ENCODE assay signal across 32 mouse cellular contexts in genomic region chr9:54335582-54335981, GRCm38 (mm10). TPM values are rescaled to one million over a fixed set of nuclear protein-coding genes. Genes with fewer than 3 reads are reported as not detected.
DNase-seq lines count a peak whose midpoint lies in the region; ATAC-seq lines count a peak whose summit lies in the region.
"Had no signal": no experiment of that assay in that cellular context is flagged by ENCODE, and none has a peak within 500 bp of the region (broad histone marks: within the 10 kb centered on the region; RNA-seq: fewer than 3 reads in every experiment).

No protein-coding gene starts in this region.

- H3K36me3 ChIP-seq in forebrain, embryonic 10.5 days (replicated peaks) = no peaks in the 10 kb centered on the region
- no peaks in the 10 kb centered on the region for H3K36me3 ChIP-seq in forebrain, embryonic 15.5 days
- no peaks in the 10 kb centered on the region for H3K36me3 ChIP-seq in midbrain, embryonic 10.5 days
- no peaks in the 10 kb centered on the region for H3K36me3 ChIP-seq in midbrain, embryonic 14.5 days (ENCODE audit: control insufficient read depth, insufficient read depth, low read length)
- H3K36me3 ChIP-seq in forebrain, embryonic 14.5 days (ENCODE audit: control insufficient read depth, insufficient read depth, low read length) = no peaks in the 10 kb centered on the region
- H3K36me3 ChIP-seq: heart, embryonic 12.5 days; limb, embryonic 12.5 days; liver, embryonic 15.5 days had no signal

- no peak overlapping the region for H3K4me2 ChIP-seq in forebrain, embryonic 15.5 days (replicated peaks)
- H3K4me2 ChIP-seq in midbrain, embryonic 14.5 days (ENCODE audit: low read length) = no peak overlapping the region
- no peak overlapping the region for H3K4me2 ChIP-seq in forebrain, embryonic 14.5 days (ENCODE audit: low read length)
- H3K4me2 ChIP-seq: heart, embryonic 12.5 days; hindbrain, embryonic 14.5 days; limb, embryonic 12.5 days; liver, embryonic 15.5 days; lung, embryonic 14.5 days had no signal

- ATAC-seq in forebrain, embryonic 15.5 days (replicated peaks) = no peak
- ATAC-seq in midbrain, embryonic 14.5 days (ENCODE audit: low FRiP score, low TSS enrichment) = no peak
- ATAC-seq in forebrain, embryonic 14.5 days = peak; percentile 34; the same call in 1 of the 2 replicates
- ATAC-seq: intestine, postnatal 0 days; Patski had no signal

- no peak overlapping the region for H3K4me3 ChIP-seq in forebrain, embryonic 10.5 days
- no peak overlapping the region for H3K4me3 ChIP-seq in forebrain, embryonic 15.5 days
- no peak overlapping the region for H3K4me3 ChIP-seq in midbrain, embryonic 10.5 days
- H3K4me3 ChIP-seq in midbrain, embryonic 14.5 days (replicated peaks; ENCODE audit: low read depth, low read length) = no peak overlapping the region
- no peak overlapping the region for H3K4me3 ChIP-seq in forebrain, embryonic 14.5 days (ENCODE audit: low read depth, low read length)
- H3K4me3 ChIP-seq: gastrocnemius, adult 2 months; heart, adult 2 months; heart, embryonic 12.5 days; limb, embryonic 12.5 days; liver, embryonic 15.5 days had no signal

- no peaks in the 10 kb centered on the region for H3K9me3 ChIP-seq in forebrain, embryonic 10.5 days
- H3K9me3 ChIP-seq in forebrain, embryonic 15.5 days = no peaks in the 10 kb centered on the region
- no peaks in the 10 kb centered on the region for H3K9me3 ChIP-seq in midbrain, embryonic 10.5 days (replicated peaks)
- no peaks in the 10 kb centered on the region for H3K9me3 ChIP-seq in midbrain, embryonic 14.5 days (ENCODE audit: control insufficient read depth, low read length)
- no peaks in the 10 kb centered on the region for H3K9me3 ChIP-seq in forebrain, embryonic 14.5 days (replicated peaks; ENCODE audit: control insufficient read depth, low read length)
- H3K9me3 ChIP-seq: heart, embryonic 12.5 days; limb, embryonic 12.5 days; liver, embryonic 15.5 days had no signal

- H3K9ac ChIP-seq in forebrain, embryonic 15.5 days (replicated peaks) = no peak overlapping the region
- H3K9ac ChIP-seq in midbrain, embryonic 14.5 days (replicated peaks; ENCODE audit: low read length) = no peak overlapping the region
- H3K9ac ChIP-seq in forebrain, embryonic 14.5 days (ENCODE audit: low read length) = no peak overlapping the region
- H3K9ac ChIP-seq: heart, embryonic 12.5 days; hindbrain, embryonic 14.5 days; limb, embryonic 12.5 days; liver, embryonic 15.5 days; lung, embryonic 14.5 days had no signal

- WGBS in forebrain, embryonic 10.5 days = 29% methylated on average over 12 of the region's 12 CpGs
- 10% methylated on average over 12 of the region's 12 CpGs for WGBS in forebrain, embryonic 15.5 days
- 78% methylated on average over 12 of the region's 12 CpGs for WGBS in midbrain, embryonic 10.5 days
- 69% methylated on average over 12 of the region's 12 CpGs for WGBS in midbrain, embryonic 14.5 days
- 6% methylated on average over 12 of the region's 12 CpGs for WGBS in forebrain, embryonic 14.5 days

- peak; percentile 37 for DNase-seq in forebrain, embryonic 10.5 days (ENCODE audit: extremely low spot score, low spot score)
- no peak for DNase-seq in midbrain, embryonic 10.5 days (ENCODE audit: low spot score)
- DNase-seq in midbrain, embryonic 14.5 days = no peak
- no peak for DNase-seq in forebrain, embryonic 14.5 days (ENCODE audit: low spot score)
- DNase-seq in left cerebral cortex, postnatal 10 days (ENCODE audit: extremely low spot score in 1 of 2, low spot score in 2 of 2) = no peak
- DNase-seq in right cerebral cortex, postnatal 14 days = no peak
- DNase-seq: adrenal gland, postnatal 14 days; cerebellum, adult 11-12 months; cerebellum, adult 9-11 months; gastrocnemius, adult 2 months; gastrocnemius, postnatal 36 days; heart, adult 2 months; kidney, adult 9 months; kidney, postnatal 25 days; lung, embryonic 14.5 days; spleen, adult 18-20 months; thymus, adult 18-20 months; thymus, postnatal 25 days had no signal

- peak overlapping the region; percentile 74 for H3K27ac ChIP-seq in forebrain, embryonic 10.5 days
- no peak overlapping the region for H3K27ac ChIP-seq in forebrain, embryonic 15.5 days (replicated peaks)
- peak overlapping the region; percentile 25; the same call in 1 of the 2 replicates for H3K27ac ChIP-seq in midbrain, embryonic 10.5 days (replicated peaks)
- no peak overlapping the region for H3K27ac ChIP-seq in midbrain, embryonic 14.5 days (replicated peaks; ENCODE audit: low read depth, low read length)
- no peak overlapping the region for H3K27ac ChIP-seq in forebrain, embryonic 14.5 days (ENCODE audit: low read depth, low read length)
- H3K27ac ChIP-seq: gastrocnemius, adult 2 months; heart, adult 2 months; hindbrain, embryonic 14.5 days; limb, embryonic 12.5 days; liver, embryonic 15.5 days had no signal

- peaks cover 17% of the 10 kb centered on the region for H3K4me1 ChIP-seq in forebrain, embryonic 10.5 days
- H3K4me1 ChIP-seq in forebrain, embryonic 15.5 days = peaks cover 5% of the 10 kb centered on the region; the same call in 1 of the 2 replicates
- H3K4me1 ChIP-seq in midbrain, embryonic 10.5 days = peaks cover 12% of the 10 kb centered on the region; the same call in 1 of the 2 replicates
- no peaks in the 10 kb centered on the region for H3K4me1 ChIP-seq in midbrain, embryonic 14.5 days (ENCODE audit: control insufficient read depth, insufficient read depth, low read length)
- no peaks in the 10 kb centered on the region; the same call in 1 of the 2 replicates for H3K4me1 ChIP-seq in forebrain, embryonic 14.5 days (ENCODE audit: control insufficient read depth, insufficient read depth, low read length)
- H3K4me1 ChIP-seq: heart, embryonic 12.5 days; limb, embryonic 12.5 days; liver, embryonic 15.5 days had no signal

- H3K27me3 ChIP-seq in forebrain, embryonic 10.5 days (ENCODE audit: poor library complexity, severe bottlenecking) = no peaks in the 10 kb centered on the region
- H3K27me3 ChIP-seq in forebrain, embryonic 15.5 days = no peaks in the 10 kb centered on the region
- H3K27me3 ChIP-seq in midbrain, embryonic 10.5 days (ENCODE audit: low read depth, poor library complexity, severe bottlenecking) = no peaks in the 10 kb centered on the region
- H3K27me3 ChIP-seq in midbrain, embryonic 14.5 days (ENCODE audit: control insufficient read depth, insufficient read depth, low read length) = no peaks in the 10 kb centered on the region
- no peaks in the 10 kb centered on the region for H3K27me3 ChIP-seq in forebrain, embryonic 14.5 days (replicated peaks; ENCODE audit: control insufficient read depth, insufficient read depth, low read length)
- H3K27me3 ChIP-seq: heart, embryonic 12.5 days; limb, embryonic 12.5 days; liver, embryonic 15.5 days had no signal

- intact Hi-C loops in left cerebral cortex, postnatal 10 days (cut with DNase I) = loop anchor here (5.0 to 10.0 kb wide), 2 partner anchors 168 to 341 kb away; no protein-coding TSS in a partner anchor

RNA-seq across cellular contexts. Expression of gene Gldn, which starts 49.3 kb away (rescaled TPM):
- polyA plus RNA-seq in forebrain, embryonic 10.5 days (2016; fragmentation: Nextera tagmentation; extraction: Ambion mirVana) = 0.17 and 0.27 TPM in 2 replicates
- 0.13 and 0.19 TPM in 2 replicates for polyA plus RNA-seq in forebrain, embryonic 15.5 days (2015; fragmentation: Nextera tagmentation; extraction: Ambion mirVana)
- polyA plus RNA-seq in midbrain, embryonic 10.5 days (2016; fragmentation: Nextera tagmentation; extraction: Ambion mirVana) = 0.15 and 0.19 TPM in 2 replicates
- polyA plus RNA-seq in midbrain, embryonic 14.5 days (2014; fragmentation: Nextera tagmentation; extraction: Ambion mirVana) = 0.21 and 0.30 TPM in 2 replicates
- polyA plus RNA-seq in forebrain, embryonic 14.5 days (2014; fragmentation: Nextera tagmentation; extraction: Ambion mirVana) = 0.20 and 0.27 TPM in 2 replicates
- under 1 TPM; 0.57 to 0.62 TPM for total RNA-seq in left cerebral cortex, postnatal 10 days (2021)
- total RNA-seq: hematopoietic stem cell, adult 5-6 weeks; liver, adult 2 months; megakaryocyte progenitor cell, adult 5-6 weeks; MEL; monocyte, adult 5-6 weeks had no signal
- polyA plus RNA-seq: heart, embryonic 12.5 days; heart, postnatal 0 days; intestine, postnatal 0 days; liver, adult 2 months; liver, embryonic 15.5 days; lung, embryonic 14.5 days; stomach, embryonic 16.5 days had no signal

Comparison
In these comparisons a context has a peak if more than half of its experiments do, and no peak if none do; other contexts are left out.
1. H3K27ac ChIP-seq: peak in forebrain, embryonic 10.5 days (single experiment) and midbrain, embryonic 10.5 days (single experiment); none in forebrain, embryonic 15.5 days (single experiment), midbrain, embryonic 14.5 days (single experiment) and forebrain, embryonic 14.5 days (single experiment).